Mouse (Mus musculus) heart, postnatal 25 days (tissue): ENCODE measurements around the gene Cyp3a25. TPM values are rescaled to one million over a fixed set of nuclear protein-coding genes. Genes with fewer than 3 reads are reported as not detected.
"Not testable (repeated sequence)": the region's sequence is repeated elsewhere in the genome, so short reads cannot be mapped to it uniquely, and the experiment has no call there.

Experiments
- DNase-seq: peaks from one replicate; pipeline ENCODE4 v3.0.0; 2022; ENCODE audit warnings: low spot score
- intact Hi-C: fragments of 180-260 bp; cut with DNase I; formaldehyde crosslinking; loops from one replicate; pipeline ENCODE4 v1.15.1; 2025
- total RNA-seq, 2 experiments: library from RNA; stranded (reverse); gene quantifications; 2 replicates each; pipeline ENCODE4 v1.2.3; 2021

The Cyp3a25 gene
- total RNA-seq: not detected

DNA sequence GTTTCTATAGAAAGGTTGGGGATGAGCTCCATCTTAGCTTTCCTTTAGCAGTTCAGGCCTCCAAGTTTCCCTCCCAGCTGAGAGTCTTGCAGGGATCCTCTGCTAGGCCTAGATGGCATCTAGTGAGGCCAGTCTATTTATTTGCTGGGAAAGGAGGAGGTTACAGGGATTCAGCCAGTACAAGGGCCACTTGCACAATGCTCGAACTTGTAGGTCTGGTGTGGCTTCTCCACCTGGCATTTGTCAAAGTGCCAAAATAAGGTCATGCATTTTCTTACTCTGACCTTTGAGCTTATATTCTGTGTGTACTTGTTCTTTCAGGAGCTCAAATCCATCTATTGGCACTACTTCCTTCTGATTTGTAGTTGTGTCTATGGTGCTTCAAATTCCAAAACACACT is at the start of gene Cyp3a25:
Cyp3a25 (minus strand) TSS at position 110 of the 400 bp plus-strand sequence.
- intact Hi-C loops, DNase-seq: not testable (repeated sequence)

DNA sequence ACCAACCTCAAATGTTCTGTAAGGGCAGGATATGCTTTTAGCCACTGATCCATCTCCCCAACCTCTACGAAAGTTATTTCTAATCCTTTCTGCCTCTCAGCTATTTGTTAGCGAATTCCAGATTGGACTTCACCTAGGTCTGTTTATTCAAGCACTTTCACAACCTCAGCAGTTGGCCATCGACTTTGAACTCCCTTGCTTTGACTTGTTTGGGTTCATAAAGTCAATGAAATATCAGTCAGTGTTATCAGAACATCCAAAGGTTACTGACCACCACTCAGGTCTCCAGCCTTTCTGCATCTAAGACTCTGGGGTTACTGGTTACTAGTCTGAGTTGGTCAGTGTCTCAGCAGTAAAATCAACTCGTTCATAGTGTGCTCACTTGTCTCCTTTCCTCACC is 11.7 kb upstream of the Cyp3a25 start:
- intact Hi-C loops: no loop called here
- no peak for DNase-seq

DNA sequence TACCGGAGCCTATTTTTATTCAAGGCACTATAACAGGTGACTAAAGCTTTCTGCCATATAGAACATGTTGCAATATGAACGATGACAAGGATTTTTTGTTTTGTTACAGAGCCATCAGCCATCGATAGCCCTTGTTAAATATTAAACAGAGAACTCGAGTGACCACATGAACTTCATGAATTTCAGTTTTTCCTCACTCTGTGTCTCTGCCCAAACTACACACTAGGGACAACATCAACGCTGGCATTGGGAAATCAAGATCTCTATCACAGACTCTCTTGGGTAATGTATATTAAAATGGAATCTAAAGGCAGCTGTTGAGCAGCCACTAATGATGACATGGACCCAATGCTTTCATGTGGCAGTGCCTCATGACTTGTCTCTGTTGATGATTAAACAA is 8.9 kb upstream of the Cyp3a25 start:
- no peak for DNase-seq
- intact Hi-C loops: no loop called here

DNA sequence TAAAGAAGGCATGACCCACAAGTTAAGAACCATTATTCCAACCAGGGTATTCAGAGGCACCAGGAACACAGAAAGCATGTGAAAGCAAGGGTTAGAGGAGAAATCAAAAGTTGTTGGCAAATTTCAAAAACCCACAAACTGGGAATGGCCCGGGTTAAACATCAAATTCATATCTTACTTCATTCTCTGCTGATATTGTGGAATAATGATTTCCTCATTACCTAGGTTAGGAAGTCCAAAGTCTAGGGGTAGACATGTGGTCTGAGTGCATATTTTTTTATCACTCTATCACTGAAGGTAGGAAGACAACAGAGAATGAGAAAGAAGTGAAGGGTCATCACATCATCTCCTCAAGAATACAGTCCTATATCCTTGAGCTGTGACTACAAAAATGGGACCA is 1.8 kb upstream of the Cyp3a25 start:
- DNase-seq: no peak
- intact Hi-C loops: no loop called here

DNA sequence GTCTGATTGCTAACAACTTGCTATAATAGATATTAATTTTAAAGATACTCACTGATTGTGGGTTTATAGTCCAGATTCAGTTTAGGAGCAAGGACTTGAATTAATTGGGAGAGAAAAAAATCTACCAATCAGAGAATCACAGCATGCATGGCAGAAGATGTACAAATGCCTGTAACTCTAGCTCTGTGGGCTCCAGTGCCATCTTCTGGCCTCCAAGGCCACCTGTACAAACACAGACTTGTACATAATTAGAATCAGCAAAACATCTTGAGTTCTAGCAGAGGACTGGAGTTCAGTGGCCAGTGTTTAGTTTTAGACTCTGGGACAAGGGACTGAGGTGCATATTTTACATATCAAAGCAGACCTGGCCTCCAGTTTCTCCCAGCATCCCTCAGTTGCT is 42.3 kb downstream of the Cyp3a25 start:
- DNase-seq: no peak
- intact Hi-C loops: no loop called here

Other genes with a start within 250 kb of the Cyp3a25 start
- gene Cyp3a44, start 203.7 kb downstream of the Cyp3a25 start, total RNA-seq: not detected
- not detected for gene Cyp3a11, start 129.7 kb downstream of the Cyp3a25 start, total RNA-seq
- not detected for gene Cyp3a59, start 69.6 kb upstream of the Cyp3a25 start, total RNA-seq
- gene Gm5565, start 150.9 kb upstream of the Cyp3a25 start, total RNA-seq: not detected
- not detected for gene Gm6309, start 161.1 kb upstream of the Cyp3a25 start, total RNA-seq
- gene 1700001J03Rik, start 175.7 kb upstream of the Cyp3a25 start, total RNA-seq: under 1 TPM; 0.44 to 0.64 TPM
- 10 to 100 TPM; 36.8 to 40.5 TPM for gene Rnf6, start 211.9 kb upstream of the Cyp3a25 start, total RNA-seq
- 10 to 100 TPM; 15.5 to 18.9 TPM for gene Cdk8, start 221.6 kb upstream of the Cyp3a25 start, total RNA-seq